In the genomic region with DNA sequence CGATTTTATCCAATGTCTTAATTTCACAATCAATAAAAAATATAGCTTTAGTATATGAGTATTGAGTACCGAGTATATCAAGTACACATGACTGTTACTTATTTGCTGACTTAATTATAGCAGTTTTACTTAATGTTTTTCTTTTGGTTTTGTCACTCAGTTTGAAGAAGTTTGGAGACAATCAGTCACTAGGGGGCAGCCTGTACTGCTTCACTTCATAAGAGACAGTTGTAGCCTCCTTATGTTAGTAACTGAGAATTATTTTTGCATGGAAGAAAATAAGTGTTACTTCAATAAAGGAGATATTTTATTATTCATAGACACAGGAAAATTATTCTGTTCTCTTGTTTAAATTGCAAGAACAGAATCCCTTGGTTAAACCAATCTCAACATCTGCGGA, we compare ENCODE assay signal across 9 mouse cellular contexts.
DNase-seq lines count a peak whose midpoint lies in the region; ATAC-seq and TF ChIP-seq lines count a peak whose summit lies in the region.
"Had no signal": no experiment of that assay in that cellular context is flagged by ENCODE, and none has a peak within 500 bp of the region (broad histone marks: within the 10 kb centered on the region; RNA-seq: fewer than 3 reads in every experiment).

No protein-coding gene starts in this region.

- no peak for ATAC-seq in stomach, postnatal 0 days (ENCODE audit: low FRiP score, low TSS enrichment)

- DNase-seq in cerebellum, adult 18-20 months = peak; percentile 12 to 19
- no peak for DNase-seq in cerebellum, adult 11 months
- DNase-seq in layer of hippocampus, adult 11-12 months (ENCODE audit: low spot score) = peak; percentile 51
- DNase-seq in layer of hippocampus, postnatal 36 days = no peak
- peak; percentile 67 for DNase-seq in NIH3T3 (ENCODE audit: low read depth)
- peak; percentile 13 to 31 for DNase-seq in layer of hippocampus, adult 2 months (ENCODE audit: low spot score in 2 of 2)
- DNase-seq in stomach, postnatal 0 days (ENCODE audit: low spot score) = no peak
- no peak for DNase-seq in neural tube, embryonic 10.5 days (ENCODE audit: extremely low spot score, low spot score)

- TF ChIP-seq EP300 in stomach, postnatal 0 days (optimal IDR thresholded peaks at IDR 0.05) = no peak

- H3K9me3 ChIP-seq in stomach, postnatal 0 days (ENCODE audit: control insufficient read depth, low read length) = no peaks in the 10 kb centered on the region
- H3K9me3 ChIP-seq: limb, embryonic 15.5 days had no signal

- no peaks in the 10 kb centered on the region for H3K36me3 ChIP-seq in stomach, postnatal 0 days (ENCODE audit: control insufficient read depth, insufficient read depth, low read length)
- H3K36me3 ChIP-seq: limb, embryonic 15.5 days had no signal

- WGBS in stomach, postnatal 0 days = 72% methylated on average over 3 of the region's 3 CpGs

- peak; percentile 85 for TF ChIP-seq CTCF in layer of hippocampus, adult 2 months (conservative IDR thresholded peaks at IDR 0.05)
- peak; percentile 73 for TF ChIP-seq CTCF in stomach, postnatal 0 days (IDR thresholded peaks at IDR 0.05; ENCODE audit: low read depth)

- H3K9ac ChIP-seq in stomach, postnatal 0 days (ENCODE audit: low read length) = no peak overlapping the region
- H3K9ac ChIP-seq: limb, embryonic 15.5 days had no signal

- H3K27ac ChIP-seq in layer of hippocampus, adult 2 months = no peak overlapping the region
- H3K27ac ChIP-seq in stomach, postnatal 0 days (replicated peaks) = no peak overlapping the region
- H3K27ac ChIP-seq: limb, embryonic 15.5 days had no signal

- no peaks in the 10 kb centered on the region for H3K27me3 ChIP-seq in stomach, postnatal 0 days (ENCODE audit: control insufficient read depth, insufficient read depth, low read length)
- H3K27me3 ChIP-seq: limb, embryonic 15.5 days had no signal

- H3K4me3 ChIP-seq in layer of hippocampus, adult 2 months = no peak overlapping the region
- H3K4me3 ChIP-seq in stomach, postnatal 0 days (ENCODE audit: low read depth, low read length) = no peak overlapping the region
- H3K4me3 ChIP-seq: limb, embryonic 15.5 days had no signal

- H3K4me2 ChIP-seq in stomach, postnatal 0 days (replicated peaks; ENCODE audit: low read depth) = no peak overlapping the region
- H3K4me2 ChIP-seq: limb, embryonic 15.5 days had no signal

- no peaks in the 10 kb centered on the region for H3K4me1 ChIP-seq in stomach, postnatal 0 days (replicated peaks; ENCODE audit: control insufficient read depth, insufficient read depth)
- H3K4me1 ChIP-seq: limb, embryonic 15.5 days had no signal

Comparison
In these comparisons a context has a peak if more than half of its experiments do, and no peak if none do; other contexts are left out.
1. DNase-seq: peak in cerebellum, adult 18-20 months (2 of 2), layer of hippocampus, adult 11-12 months (single experiment), NIH3T3 (single experiment) and layer of hippocampus, adult 2 months (2 of 2); none in cerebellum, adult 11 months (single experiment), layer of hippocampus, postnatal 36 days (0 of 2), stomach, postnatal 0 days (single experiment) and neural tube, embryonic 10.5 days (single experiment).